Mouse (Mus musculus) frontal cortex, postnatal 25 days (tissue): ENCODE measurements around the gene Ifit3b.
"Not testable (repeated sequence)": the region's sequence is repeated elsewhere in the genome, so short reads cannot be mapped to it uniquely, and the experiment has no call there.

ENCODE experiments used
- DNase-seq, 2 experiments: peaks; one replicate each; pipeline ENCODE4 v3.0.0; 2022; ENCODE audit warnings: low spot score in 2 of 2

Gene Ifit3b

DNA sequence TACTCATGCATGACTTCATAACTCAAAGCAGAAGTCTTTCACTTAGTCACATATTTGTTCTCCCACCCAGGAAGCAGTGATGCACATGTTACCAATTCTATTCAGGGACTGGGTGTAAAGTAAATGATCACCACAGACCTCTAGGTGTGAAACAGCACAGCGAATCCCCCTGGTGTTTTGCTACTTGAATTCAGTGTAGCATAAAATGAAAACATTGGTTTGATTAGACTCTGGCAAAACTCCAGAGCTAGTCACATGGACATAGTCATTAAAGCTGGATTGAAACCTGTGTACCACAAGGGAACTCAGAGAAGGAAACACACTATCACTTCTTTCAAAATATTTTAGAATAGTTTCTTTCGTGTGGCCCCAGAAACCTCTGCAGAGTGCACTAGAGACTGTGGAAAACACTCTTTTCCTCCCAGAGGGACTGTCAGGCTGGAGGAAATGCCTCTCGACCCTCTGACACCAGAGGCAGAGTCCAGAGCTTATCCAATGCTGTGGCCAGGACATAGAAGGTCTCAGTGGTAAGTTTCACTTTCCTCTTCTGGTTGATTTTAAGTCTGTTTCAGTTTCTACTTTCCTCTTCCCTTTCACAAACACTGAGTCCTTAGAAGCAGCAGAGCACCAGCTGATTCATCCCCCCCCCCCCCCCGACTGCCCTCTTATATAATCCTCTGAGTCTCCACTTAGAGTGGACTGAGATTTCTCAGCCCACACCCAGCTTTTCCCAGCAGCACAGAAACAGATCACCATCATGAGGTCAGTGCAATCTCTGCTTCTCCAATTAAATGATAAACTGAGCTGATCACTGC, at the start of gene Ifit3b:
Gene Ifit3b, plus strand, starts transcription at position 734 of the 815 bp plus-strand sequence.
- not testable (repeated sequence) for DNase-seq

DNA sequence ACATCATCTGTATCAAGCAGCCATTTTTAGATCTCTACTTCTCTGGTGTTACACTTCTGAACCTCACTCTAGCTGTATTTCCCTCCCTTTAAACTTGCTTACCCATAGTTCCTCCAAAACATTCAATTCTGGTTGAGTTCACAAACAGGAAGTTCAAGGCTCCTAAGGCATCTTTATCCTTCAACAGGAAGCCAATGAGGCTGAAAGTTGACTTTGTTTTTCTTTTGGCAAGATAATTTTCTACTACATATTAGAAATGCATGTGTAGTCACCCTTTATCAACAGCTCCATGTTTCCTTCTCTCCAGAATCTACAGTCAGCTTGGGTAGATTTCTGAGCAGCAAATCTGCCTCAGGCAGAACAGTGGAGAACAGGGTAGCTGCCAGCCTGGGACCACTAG, 45.2 kb upstream of the Ifit3b start:
- no peak for DNase-seq

DNA sequence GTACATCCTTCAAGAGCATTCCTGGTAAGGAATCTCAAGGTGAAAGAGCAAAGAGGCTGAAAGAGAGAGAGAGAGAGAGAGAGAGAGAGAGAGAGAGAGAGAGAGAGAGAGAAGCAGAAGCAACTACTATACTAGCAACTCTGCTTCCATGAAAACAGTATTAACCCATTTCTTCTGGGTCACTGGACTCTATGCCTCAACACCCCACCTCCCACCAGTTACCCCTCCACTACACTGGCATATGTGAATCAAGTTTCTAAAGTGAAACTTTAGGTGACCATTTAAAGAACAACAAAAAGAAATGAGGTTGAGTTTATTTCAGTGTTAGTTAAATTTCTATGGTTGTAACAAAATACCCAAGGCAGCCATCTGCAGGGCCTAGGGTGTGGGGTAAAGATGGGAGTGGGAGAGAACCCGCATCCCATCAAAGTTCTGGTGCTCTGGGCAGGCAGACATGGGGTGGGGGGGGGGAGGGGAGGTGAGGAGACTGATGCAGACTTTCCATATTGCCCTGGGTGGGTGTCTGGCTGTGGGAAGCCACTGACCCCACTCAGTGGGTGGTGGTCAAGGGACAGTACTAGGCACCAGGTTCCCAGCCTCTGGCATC, 41.5 kb upstream of the Ifit3b start:
- no peak for DNase-seq

DNA sequence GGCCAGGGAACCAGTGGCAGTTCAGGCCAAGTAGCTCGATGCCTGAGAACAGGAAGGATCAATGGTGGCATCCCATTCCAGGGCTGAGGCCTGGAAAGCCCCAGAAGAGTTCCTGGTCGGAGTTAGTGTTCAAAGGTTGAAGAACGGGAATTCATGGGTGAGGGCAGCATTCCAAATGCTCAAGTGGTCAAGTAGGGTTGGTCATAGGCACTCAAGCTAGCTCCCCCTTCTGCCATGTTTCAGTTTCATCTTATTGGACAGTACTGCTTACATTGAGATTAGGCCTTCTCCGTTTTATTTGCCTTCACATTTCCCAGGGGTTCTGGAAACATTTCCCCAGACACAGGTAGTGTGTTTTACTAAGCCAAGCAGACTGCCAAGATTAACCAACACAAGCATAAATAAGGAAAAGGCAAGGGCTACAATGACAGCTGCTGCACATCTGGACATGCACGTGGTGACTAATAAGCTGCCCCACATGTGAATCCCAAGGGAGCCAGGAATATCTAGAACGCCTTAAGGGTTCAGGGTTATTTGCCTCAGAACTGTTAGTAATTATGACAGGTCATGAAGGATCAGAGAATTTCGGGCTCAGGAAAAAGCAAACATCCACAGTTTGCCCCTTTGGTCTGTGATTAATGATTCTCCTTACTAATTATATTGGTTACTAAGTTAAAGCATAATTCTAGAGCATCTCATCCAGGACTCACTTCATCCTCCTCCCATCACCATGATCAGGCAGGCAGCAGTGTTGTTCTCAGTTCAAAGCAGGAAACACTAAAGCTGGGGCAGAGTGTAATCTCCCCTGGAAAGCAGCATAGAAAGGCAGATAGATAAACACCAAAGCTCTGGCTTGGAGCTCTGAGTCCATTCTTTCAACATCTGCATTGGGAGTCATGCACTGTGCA, 38.5 kb upstream of the Ifit3b start:
- no peak for DNase-seq

DNA sequence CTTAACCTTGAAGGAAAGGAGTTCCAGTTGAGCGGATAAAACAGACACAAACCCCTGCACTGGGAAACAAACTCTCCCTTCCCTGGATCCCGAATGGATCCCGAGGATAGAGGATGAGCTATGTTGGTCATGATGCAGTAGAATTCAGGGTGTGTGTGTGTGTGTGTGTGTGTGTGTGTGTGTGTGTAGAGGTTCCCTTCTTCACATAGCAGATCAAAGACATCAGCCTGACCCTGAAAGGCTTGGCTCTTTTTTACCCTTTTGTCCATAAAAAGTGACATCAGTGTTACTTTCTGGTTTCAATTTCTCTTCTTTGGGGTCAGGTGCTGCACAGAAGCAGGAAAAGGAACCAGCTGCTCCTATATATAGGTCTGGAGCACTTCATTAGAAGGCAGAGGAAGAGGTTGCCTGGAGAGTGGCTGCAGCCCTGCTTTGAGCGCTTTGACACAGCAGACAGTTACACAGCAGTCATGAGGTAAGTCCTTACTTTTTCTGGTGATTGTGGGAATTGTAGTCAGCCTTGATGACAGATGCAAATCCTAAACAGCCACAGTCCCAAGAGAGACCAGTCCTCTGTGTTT, 37.8 kb upstream of the Ifit3b start:
- DNase-seq = no peak

DNA sequence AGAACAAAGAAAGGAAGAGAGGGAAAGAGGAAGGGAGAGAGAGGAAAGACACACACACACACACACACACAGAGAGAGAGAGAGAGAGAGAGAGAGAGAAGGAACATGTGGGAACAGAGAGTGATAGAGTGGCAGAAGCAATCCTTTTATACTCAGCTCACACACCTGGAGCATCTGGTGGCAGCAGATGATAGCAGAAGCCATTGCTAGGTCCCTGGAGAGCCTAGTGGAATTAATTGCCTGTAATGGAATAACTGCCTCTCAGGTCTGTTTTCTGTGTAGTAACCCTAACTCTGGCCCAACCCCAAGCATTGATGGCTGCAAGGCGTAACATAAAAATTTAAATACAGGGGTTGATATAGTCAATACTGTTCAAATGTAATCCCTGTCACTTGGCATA, 36.7 kb upstream of the Ifit3b start:
- no peak for DNase-seq

DNA sequence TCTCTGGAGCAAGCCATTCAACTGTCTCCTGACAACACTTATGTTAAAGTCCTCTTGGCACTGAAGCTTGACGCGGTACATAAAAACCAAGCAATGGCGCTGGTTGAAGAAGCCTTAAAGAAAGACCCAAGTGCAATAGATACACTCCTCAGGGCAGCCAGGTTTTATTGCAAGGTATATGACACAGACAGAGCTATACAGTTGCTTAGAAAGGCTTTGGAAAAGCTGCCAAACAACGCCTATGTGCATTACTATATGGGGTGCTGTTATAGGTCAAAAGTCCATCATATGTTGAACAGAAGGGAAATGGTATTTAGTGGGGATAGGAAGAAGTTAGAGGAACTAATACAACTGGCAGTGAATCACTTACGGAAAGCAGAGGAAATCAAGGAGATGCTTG, 34.1 kb upstream of the Ifit3b start:
- DNase-seq = no peak

DNA sequence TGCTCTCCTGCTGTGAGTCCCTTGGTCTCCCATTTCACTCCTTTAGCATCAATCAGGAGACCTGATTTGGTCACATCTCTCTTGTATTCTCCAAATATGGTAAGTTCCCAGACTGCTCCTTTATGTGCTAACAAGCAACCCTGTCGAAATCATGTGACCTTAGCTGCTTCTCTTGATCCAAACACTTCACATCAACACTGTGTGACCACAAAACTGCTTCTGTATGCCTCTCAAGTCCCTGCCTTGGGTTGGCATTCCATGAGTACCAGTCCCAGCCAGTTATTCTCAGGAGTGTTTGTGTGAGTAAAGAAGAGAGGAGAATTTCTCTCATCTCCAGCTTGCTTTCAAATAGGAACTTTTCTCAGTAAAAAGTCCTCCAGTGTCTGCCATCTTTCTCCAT, 30.6 kb upstream of the Ifit3b start:
- DNase-seq = no peak

DNA sequence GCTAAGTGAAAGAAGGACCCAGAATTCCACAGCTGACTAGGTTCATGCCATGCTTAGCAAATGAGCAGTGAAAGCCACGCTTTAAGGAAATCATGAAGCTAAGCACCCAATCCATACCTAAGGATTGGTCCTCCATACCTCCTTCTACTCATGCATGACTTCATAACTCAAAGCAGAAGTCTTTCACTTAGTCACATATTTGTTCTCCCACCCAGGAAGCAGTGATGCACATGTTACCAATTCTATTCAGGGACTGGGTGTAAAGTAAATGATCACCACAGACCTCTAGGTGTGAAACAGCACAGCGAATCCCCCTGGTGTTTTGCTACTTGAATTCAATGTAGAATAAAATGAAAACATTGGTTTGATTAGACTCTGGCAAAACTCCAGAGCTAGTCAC, 25.1 kb upstream of the Ifit3b start:
- DNase-seq = not testable (repeated sequence)

DNA sequence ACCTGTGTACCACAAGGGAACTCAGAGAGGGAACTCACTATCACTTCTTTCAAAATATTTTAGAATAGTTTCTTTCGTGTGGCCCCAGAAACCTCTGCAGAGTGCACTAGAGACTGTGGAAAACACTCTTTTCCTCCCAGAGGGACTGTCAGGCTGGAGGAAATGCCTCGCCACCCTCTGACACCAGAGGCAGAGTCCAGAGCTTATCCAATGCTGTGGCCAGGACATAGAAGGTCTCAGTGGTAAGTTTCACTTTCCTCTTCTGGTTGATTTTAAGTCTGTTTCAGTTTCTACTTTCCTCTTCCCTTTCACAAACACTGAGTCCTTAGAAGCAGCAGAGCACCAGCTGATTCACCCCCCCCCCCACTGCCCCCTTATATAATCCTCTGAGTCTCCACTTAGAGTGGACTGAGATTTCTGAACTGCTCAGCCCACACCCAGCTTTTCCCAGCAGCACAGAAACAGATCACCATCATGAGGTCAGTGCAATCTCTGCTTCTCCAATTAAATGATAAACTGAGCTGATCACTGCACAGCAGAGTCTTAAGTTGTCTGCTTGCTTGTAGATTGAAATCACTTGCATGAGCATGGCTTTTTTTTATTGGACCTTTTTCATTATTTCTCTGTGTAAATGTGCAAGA, 24.5 kb upstream of the Ifit3b start, which contains the start of gene Ifit3:
Gene Ifit3, plus strand, starts transcription at position 406 of the 641 bp plus-strand sequence.
- not testable (repeated sequence) for DNase-seq

DNA sequence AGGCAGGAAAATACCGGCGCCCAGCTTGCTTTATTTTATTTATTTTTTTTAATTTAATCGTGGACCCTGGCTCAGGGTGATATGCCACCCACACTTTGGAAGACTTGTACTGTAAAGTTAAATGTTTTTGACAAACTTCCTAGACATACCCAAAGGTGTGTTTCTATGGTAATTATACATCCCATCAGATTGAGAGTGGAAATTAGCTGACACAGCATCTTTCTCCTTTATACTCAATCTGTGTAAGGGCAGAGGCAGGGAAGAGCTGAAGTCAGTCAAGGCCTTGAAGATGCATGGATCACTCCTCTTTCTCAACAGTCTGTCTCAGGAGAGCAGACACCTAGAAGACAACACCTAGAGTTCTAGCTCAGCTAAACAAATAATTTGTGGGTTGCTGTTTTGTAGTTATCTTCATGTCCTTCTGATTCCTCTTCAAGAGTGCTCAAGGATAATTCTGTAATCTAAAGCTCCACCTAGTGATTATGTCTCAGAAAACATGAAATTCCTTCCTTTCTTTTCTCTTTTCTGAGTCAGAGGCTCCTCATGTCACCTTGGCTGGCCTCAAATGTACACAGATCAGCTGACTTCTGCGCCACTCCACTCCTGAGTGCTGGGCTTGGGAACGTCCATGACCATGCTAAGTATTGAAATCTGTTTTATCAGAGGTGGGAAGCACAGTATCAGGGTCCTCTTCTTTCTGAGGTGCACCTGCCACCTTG, 21.9 kb upstream of the Ifit3b start:
- not testable (repeated sequence) for DNase-seq

DNA sequence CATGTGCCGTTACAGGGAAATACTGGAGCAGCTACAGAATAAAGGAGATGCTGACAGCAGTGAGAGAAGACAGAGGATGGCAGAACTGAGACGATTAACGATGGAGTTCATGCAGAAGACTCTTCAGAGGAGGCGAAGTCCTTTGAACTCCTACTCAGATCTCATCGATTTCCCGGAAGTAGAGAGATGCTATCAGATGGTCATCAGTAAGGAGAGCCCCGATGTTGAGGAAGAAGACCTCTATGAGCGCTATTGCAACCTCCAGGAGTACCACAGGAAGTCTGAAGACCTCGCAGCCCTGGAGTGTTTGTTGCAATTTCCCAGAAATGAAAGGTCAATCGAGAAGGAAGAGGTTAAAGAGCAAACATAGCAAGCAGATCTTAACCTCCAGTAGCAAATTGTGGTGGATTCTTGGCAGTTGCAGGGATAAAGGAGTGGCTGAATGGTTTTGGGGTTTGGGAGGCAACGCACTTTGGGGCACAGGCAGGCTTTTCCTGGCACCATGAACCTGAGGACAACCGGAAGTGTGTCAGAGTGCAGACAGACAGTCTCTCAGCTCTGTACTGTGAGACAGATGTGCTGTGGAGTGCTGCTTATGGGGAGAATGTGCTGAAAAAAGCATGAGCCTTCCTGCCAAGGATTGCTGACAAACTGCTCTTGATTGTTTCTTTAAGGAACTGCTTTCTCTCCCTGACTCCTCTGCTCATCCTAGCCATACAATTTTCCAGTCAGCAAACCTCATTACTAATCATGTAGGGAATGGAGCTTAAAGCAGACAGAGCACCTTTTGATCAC, 19.7 kb upstream of the Ifit3b start:
- DNase-seq = not testable (repeated sequence)

DNA sequence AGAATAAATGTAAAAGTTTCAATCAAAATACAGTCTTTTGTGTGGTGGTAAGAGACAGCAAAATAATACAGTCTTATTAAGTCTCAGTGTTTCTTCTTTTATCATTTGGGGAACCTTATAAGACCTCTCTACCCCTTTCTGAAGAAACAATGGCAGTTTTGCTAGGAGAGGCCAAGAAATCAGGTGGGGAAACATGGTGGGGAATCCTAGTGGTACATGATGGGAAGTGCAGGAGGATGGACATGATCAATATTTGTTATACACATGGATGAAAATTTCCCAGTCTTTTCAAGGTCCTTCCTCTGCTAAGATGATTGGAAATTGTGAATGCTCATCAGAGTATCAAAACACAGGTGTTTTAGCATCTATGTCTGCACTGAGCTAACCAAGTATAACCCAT, 18.8 kb upstream of the Ifit3b start:
- DNase-seq = no peak

DNA sequence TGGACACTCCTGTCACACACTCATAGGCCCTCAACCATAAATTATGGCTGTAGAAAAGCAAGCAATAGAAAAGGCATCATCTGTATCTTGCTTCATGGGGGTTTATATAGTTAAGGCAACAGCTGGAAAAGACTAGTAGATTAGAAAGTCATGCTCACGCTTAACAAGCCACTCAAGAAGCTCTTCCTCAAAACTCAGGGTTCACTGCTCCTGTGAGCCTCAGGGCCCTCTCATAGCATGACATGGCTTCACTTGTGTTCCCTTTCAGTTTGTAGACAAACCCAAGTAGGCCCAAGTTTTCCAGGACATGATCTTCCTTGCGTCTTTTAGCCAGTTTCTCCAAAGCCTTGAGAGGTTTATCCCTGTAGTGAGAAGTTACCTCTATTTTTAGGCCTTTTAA, 14.3 kb upstream of the Ifit3b start:
- no peak for DNase-seq

DNA sequence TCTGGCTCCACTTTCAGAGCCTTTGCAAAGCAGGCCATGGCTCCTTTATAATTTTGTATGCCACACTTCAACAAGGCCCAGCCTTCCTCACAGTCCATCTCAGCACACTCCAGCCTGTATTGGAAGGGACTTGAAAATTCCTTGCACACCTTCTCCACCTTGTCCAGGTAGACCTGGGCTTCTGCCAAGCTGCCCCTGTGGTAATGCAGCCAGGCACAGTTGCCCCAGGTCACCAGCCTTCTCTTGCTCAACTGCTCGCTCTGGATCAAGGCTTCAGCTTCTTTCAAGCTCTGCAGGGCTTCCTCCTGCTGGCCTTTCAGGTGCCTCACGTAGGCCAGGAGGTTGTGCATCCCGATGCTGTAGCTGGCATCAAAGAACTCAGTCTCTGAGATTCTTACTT, 13.2 kb upstream of the Ifit3b start:
- DNase-seq = not testable (repeated sequence)

DNA sequence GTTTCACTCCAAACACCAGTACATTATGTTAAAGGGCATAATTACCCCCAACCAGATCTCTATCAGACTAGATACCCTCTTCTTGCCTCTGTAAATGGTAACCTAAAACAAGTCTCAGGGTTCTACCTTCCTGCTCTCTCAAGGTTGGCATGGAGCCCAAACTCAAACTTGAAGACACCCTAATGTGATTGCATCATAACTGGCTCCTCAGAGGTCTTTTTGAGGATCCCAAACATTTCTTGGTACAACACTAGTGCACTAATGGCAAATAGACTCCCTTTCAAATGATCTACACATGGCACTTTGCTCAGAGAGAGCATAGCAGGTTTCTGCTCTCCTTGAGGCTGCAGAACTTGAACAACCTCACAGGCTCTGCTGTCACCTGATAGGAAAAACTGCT, 11.0 kb upstream of the Ifit3b start:
- DNase-seq = no peak

DNA sequence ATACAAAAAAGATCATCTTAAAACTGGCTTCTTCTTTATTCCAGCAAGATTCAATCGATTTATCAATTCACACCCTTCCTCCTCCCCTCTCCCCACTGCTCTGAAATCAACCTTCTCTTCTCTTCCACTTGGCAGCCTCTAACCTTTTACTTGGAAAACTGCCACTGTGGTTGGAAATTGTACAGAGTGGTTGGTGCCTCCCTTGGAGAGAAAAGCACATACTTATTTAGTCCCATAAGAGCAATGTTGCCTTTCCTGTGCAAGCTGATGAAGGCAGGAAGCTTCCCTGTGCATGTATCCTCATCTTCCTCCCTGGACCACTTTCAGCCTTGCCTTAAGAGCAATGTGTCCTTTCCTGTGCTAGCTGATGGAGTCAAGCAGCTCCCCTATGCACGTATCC, 9.4 kb upstream of the Ifit3b start:
- DNase-seq = no peak

DNA sequence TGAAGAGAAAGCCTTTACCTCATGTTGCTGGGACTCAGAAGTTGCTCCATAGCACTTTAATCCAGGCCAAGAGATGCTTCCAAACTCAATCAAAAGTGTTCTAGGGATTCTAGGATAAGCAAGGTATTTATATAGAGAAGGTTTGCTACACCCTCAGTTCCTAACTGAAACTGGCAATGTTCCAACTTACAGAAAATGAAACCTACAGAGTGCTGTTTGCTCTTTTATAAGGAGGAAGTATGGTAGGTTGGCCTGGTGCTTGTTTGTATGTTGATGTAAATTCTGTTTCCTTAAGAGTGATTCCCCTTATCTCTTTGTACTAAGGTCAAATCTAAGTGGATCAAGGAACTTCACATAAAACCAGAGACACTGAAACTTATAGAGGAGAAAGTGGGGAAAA, 8.5 kb upstream of the Ifit3b start:
- not testable (repeated sequence) for DNase-seq

DNA sequence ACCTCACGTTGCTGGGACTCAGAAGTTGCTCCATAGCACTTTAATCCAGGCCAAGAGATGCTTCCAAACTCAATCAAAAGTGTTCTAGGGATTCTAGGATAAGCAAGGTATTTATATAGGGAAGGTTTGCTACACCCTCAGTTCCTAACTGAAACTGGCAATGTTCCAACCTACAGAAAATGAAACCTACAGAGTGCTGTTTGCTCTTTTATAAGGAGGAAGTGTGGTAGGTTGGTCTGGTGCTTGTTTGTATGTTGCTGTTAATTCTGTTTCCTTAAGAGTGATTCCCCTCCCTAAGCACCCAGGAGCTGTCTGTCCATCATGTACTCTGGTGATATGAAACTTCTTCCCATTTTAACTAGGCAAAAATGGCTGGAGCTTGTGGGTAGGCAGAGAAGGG, 5.9 kb upstream of the Ifit3b start, which contains the start of gene Ifit1bl1:
Gene Ifit1bl1, minus strand, starts transcription at position 69 of the 400 bp plus-strand sequence.
- not testable (repeated sequence) for DNase-seq

DNA sequence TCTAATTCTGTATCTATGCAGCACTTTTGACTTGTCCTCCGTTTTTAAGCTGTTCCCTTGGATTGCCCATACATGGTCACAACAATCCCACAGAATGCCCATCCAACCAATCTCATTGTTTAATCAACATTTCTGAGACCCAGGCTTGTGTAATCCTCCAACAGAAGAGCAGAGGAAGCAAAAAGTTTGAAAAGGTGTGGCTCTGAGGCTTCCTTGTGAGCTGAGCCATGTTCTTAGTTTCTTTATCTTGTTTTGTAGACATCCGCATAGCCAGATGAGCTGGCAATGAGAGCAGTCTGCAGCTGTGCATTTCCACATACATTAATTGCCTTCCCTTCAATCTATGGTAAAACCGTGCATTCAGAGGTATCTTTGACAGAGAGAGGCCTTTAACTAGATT, 2.3 kb upstream of the Ifit3b start:
- no peak for DNase-seq
